Mouse (Mus musculus) embryonic facial prominence, embryonic 15.5 days (tissue): Measurements from ENCODE around the gene 1700017N19Rik. TPM values are rescaled to one million over a fixed set of nuclear protein-coding genes. Genes with fewer than 3 reads are reported as not detected.

Experiments used
- polyA plus RNA-seq: library from polyadenylated mRNA; unstranded; fragments of >200 nt; fragmentation: Nextera tagmentation; extraction: Ambion mirVana; gene quantifications from 2 replicates; pipeline ENCODE4 v1.2.1, GENCODE M21; 2015

Gene 1700017N19Rik
- polyA plus RNA-seq, 1 experiment from 2014 or later, result not detected

Other genes starting within 250 kb of the 1700017N19Rik start
- gene Gm4302, start 249.6 kb upstream of the 1700017N19Rik start, polyA plus RNA-seq, result not detected in 2 replicates
- not detected in 2 replicates for gene Gm4303, start 244.5 kb upstream of the 1700017N19Rik start, polyA plus RNA-seq
- not detected in 2 replicates for gene Gm4305, start 239.4 kb upstream of the 1700017N19Rik start, polyA plus RNA-seq
- gene Gm4307, start 229.1 kb upstream of the 1700017N19Rik start, polyA plus RNA-seq, result not detected in 2 replicates
- not detected in 2 replicates for gene Gm4312, start 207.9 kb upstream of the 1700017N19Rik start, polyA plus RNA-seq
- gene Tmtc3, start 103.1 kb upstream of the 1700017N19Rik start, polyA plus RNA-seq, result 18.5 and 19.2 TPM in 2 replicates
- gene Cep290, start 102.9 kb upstream of the 1700017N19Rik start, polyA plus RNA-seq, result 5.4 and 5.5 TPM in 2 replicates
- gene 4930430F08Rik, start 61 bp upstream of the 1700017N19Rik start, polyA plus RNA-seq, result 7.8 and 9.2 TPM in 2 replicates